ENCODE assay signal across 20 mouse cellular contexts in the genomic region with DNA sequence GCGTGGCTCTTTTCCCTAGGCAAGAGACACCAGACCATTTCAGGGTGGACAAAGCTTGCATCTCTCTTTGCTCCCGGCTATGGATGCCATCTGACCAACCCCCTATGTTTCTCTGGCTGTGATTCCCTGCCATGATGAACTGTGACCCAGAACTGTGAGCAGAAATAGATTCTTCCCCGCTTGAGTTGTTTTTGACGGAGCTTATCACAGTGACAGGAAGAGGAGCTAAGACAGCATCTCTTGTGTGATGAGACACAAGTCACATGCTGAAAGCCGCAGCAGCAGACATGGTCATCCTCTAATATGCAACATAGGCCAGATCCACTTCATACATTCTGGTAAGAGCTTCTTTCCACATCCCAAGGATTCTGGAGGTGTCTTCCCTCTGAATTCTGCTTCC.
"Had no signal": no experiment of that assay in that cellular context is flagged by ENCODE, and none has a peak within 500 bp of the region (broad histone marks: within the 10 kb centered on the region; RNA-seq: fewer than 3 reads in every experiment).

No protein-coding gene starts in this region.

- H3K4me1 ChIP-seq: forebrain, embryonic 15.5 days; heart, embryonic 13.5 days; heart, embryonic 15.5 days; hindbrain, embryonic 15.5 days; kidney, embryonic 15.5 days; limb, embryonic 13.5 days; limb, embryonic 15.5 days had no signal

- H3K27ac ChIP-seq: forebrain, embryonic 15.5 days; heart, embryonic 13.5 days; heart, embryonic 15.5 days; hindbrain, embryonic 13.5 days; hindbrain, embryonic 15.5 days; hindbrain, postnatal 0 days; kidney, embryonic 15.5 days; kidney, postnatal 0 days; limb, embryonic 13.5 days; limb, embryonic 15.5 days had no signal

- H3K4me2 ChIP-seq: forebrain, embryonic 15.5 days; heart, embryonic 13.5 days; heart, embryonic 15.5 days; hindbrain, embryonic 13.5 days; hindbrain, embryonic 15.5 days; kidney, embryonic 15.5 days; limb, embryonic 13.5 days; limb, embryonic 15.5 days had no signal

- H3K9me3 ChIP-seq: forebrain, embryonic 15.5 days; heart, embryonic 13.5 days; heart, embryonic 15.5 days; hindbrain, embryonic 13.5 days; hindbrain, embryonic 15.5 days; kidney, embryonic 15.5 days; limb, embryonic 13.5 days; limb, embryonic 15.5 days had no signal

- DNase-seq: forebrain, postnatal 0 days; gastrocnemius, postnatal 14 days; gastrocnemius, postnatal 36 days; heart, adult 18-20 months; heart, postnatal 14 days; heart, postnatal 36 days; layer of hippocampus, adult 9-11 months; layer of hippocampus, postnatal 36 days; left cerebral cortex, postnatal 4 days had no signal

- H3K4me3 ChIP-seq: forebrain, embryonic 15.5 days; heart, embryonic 13.5 days; heart, embryonic 15.5 days; hindbrain, embryonic 13.5 days; hindbrain, embryonic 15.5 days; kidney, embryonic 15.5 days; limb, embryonic 13.5 days; limb, embryonic 15.5 days had no signal

- H3K27me3 ChIP-seq: forebrain, embryonic 15.5 days; heart, embryonic 13.5 days; heart, embryonic 15.5 days; hindbrain, embryonic 13.5 days; hindbrain, embryonic 15.5 days; kidney, embryonic 15.5 days; limb, embryonic 13.5 days; limb, embryonic 15.5 days had no signal

- H3K9ac ChIP-seq: forebrain, embryonic 15.5 days; forebrain, postnatal 0 days; heart, embryonic 13.5 days; heart, embryonic 15.5 days; hindbrain, embryonic 13.5 days; hindbrain, embryonic 15.5 days; kidney, embryonic 15.5 days; limb, embryonic 13.5 days; limb, embryonic 15.5 days had no signal

- H3K36me3 ChIP-seq: forebrain, embryonic 15.5 days; heart, embryonic 13.5 days; heart, embryonic 15.5 days; hindbrain, embryonic 13.5 days; hindbrain, embryonic 15.5 days; kidney, embryonic 15.5 days; limb, embryonic 13.5 days; limb, embryonic 15.5 days had no signal

- ATAC-seq: forebrain, embryonic 15.5 days; forebrain, postnatal 0 days; hindbrain, postnatal 0 days; intestine, embryonic 16.5 days had no signal
